Mouse (Mus musculus): ENCODE data around the gene Krtap12-1. TPM values are rescaled to one million over a fixed set of nuclear protein-coding genes. Genes with fewer than 3 reads are reported as not detected.

Krtap12-1 gene
- polyA plus RNA-seq, 1 experiment from 2014 or later = not detected

DNA sequence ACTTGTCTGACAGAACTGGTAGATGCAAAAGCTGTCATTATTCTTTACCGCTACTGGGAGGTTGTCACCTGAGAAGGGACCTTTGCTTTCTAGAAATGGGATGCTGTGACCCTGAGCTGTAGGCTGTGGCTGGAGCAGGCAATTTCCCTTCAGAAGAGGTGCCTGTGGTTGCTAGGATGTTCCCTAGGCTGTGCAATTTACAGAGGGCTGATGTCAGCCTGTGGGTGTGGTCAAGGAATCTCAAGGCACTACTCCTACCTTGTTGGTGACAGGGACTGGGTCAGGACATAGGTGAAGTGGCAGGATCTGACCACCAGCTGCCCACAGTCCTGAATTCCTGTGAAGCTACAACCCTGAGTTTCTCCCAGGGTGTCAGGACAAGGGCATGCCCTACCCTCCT is 49.3 kb downstream of the Krtap12-1 start:
- no peak for ATAC-seq (replicated peaks; ENCODE audit: low FRiP score, low read depth)

More for the DNA sequence above, 49.3 kb downstream of the Krtap12-1 start:
- Histone ChIP-seq H3K36me3 (ENCODE audit: insufficient read depth, low read length) (no peaks in the 10 kb centered on the region), H3K27me3 (ENCODE audit: insufficient read depth, low read length) (no peaks in the 10 kb centered on the region), H3K27ac (no peak overlapping the region), H3K4me3 (replicated peaks; ENCODE audit: low read depth, low read length) (no peak overlapping the region), H3K9me3 (replicated peaks; ENCODE audit: low read length) (no peaks in the 10 kb centered on the region), H3K4me1 (replicated peaks; ENCODE audit: insufficient read depth, low read length) (no peaks in the 10 kb centered on the region), H3K9ac (ENCODE audit: low read depth, low read length) (no peak overlapping the region), H3K4me2 (ENCODE audit: low read length) (no peak overlapping the region)
- no peak for TF ChIP-seq CTCF (IDR thresholded peaks at IDR 0.05; ENCODE audit: low read depth)
- 55% methylated on average over 1 of the region's 1 CpGs for WGBS
- DNase-seq (ENCODE audit: low spot score) = no peak

Other genes with a start within 250 kb of the Krtap12-1 start
- 32.7 and 34.1 TPM in 2 replicates for gene Fam207a, start 204.8 kb upstream of the Krtap12-1 start, polyA plus RNA-seq (2015; fragmentation: Nextera tagmentation; extraction: Ambion mirVana)
- gene Itgb2, start 190.3 kb upstream of the Krtap12-1 start, polyA plus RNA-seq (2015; fragmentation: Nextera tagmentation; extraction: Ambion mirVana) = 1.4 and 1.6 TPM in 2 replicates
- gene Pttg1ip, start 138.9 kb upstream of the Krtap12-1 start, polyA plus RNA-seq (2015; fragmentation: Nextera tagmentation; extraction: Ambion mirVana) = 210 and 216 TPM in 2 replicates
- gene Sumo3, start 114.5 kb upstream of the Krtap12-1 start, polyA plus RNA-seq (2015; fragmentation: Nextera tagmentation; extraction: Ambion mirVana) = 313 and 335 TPM in 2 replicates
- gene Gm49325, start 114.4 kb upstream of the Krtap12-1 start, polyA plus RNA-seq (2015; fragmentation: Nextera tagmentation; extraction: Ambion mirVana) = 13.1 and 15.2 TPM in 2 replicates
- gene Ube2g2, start 98.3 kb upstream of the Krtap12-1 start, polyA plus RNA-seq (2015; fragmentation: Nextera tagmentation; extraction: Ambion mirVana) = 51.4 and 53.5 TPM in 2 replicates
- 0.41 and 0.43 TPM in 2 replicates for gene Tspear, start 34.0 kb upstream of the Krtap12-1 start, polyA plus RNA-seq (2015; fragmentation: Nextera tagmentation; extraction: Ambion mirVana)
- not detected in 2 replicates for gene Gm19402, start 29.8 kb upstream of the Krtap12-1 start, polyA plus RNA-seq (2015; fragmentation: Nextera tagmentation; extraction: Ambion mirVana)
- gene Gm9508, start 23.4 kb upstream of the Krtap12-1 start, polyA plus RNA-seq (2015; fragmentation: Nextera tagmentation; extraction: Ambion mirVana) = not detected in 2 replicates
- not detected in 2 replicates for gene Gm10272, start 14.0 kb upstream of the Krtap12-1 start, polyA plus RNA-seq (2015; fragmentation: Nextera tagmentation; extraction: Ambion mirVana)
- not detected in 2 replicates for gene Gm10024, start 9.1 kb upstream of the Krtap12-1 start, polyA plus RNA-seq (2015; fragmentation: Nextera tagmentation; extraction: Ambion mirVana)
- not detected in 2 replicates for gene Gm10142, start 4.8 kb upstream of the Krtap12-1 start, polyA plus RNA-seq (2015; fragmentation: Nextera tagmentation; extraction: Ambion mirVana)
- gene Gm10100, start 5.9 kb downstream of the Krtap12-1 start, polyA plus RNA-seq (2015; fragmentation: Nextera tagmentation; extraction: Ambion mirVana) = not detected in 2 replicates
- gene Gm18596, start 22.0 kb downstream of the Krtap12-1 start, polyA plus RNA-seq (2015; fragmentation: Nextera tagmentation; extraction: Ambion mirVana) = not detected in 2 replicates
- not detected in 2 replicates for gene Gm9736, start 30.8 kb downstream of the Krtap12-1 start, polyA plus RNA-seq (2015; fragmentation: Nextera tagmentation; extraction: Ambion mirVana)
- not detected in 2 replicates for gene Gm3233, start 39.1 kb downstream of the Krtap12-1 start, polyA plus RNA-seq (2015; fragmentation: Nextera tagmentation; extraction: Ambion mirVana)
- not detected in 2 replicates for gene Gm3238, start 50.7 kb downstream of the Krtap12-1 start, polyA plus RNA-seq (2015; fragmentation: Nextera tagmentation; extraction: Ambion mirVana)
- not detected in 2 replicates for gene Gm7138, start 56.3 kb downstream of the Krtap12-1 start, polyA plus RNA-seq (2015; fragmentation: Nextera tagmentation; extraction: Ambion mirVana)
- gene Gm3250, start 61.9 kb downstream of the Krtap12-1 start, polyA plus RNA-seq (2015; fragmentation: Nextera tagmentation; extraction: Ambion mirVana) = not detected in 2 replicates
- not detected in 2 replicates for gene Gm7137, start 67.6 kb downstream of the Krtap12-1 start, polyA plus RNA-seq (2015; fragmentation: Nextera tagmentation; extraction: Ambion mirVana)
- gene Gm9639, start 74.5 kb downstream of the Krtap12-1 start, polyA plus RNA-seq (2015; fragmentation: Nextera tagmentation; extraction: Ambion mirVana) = not detected in 2 replicates
- not detected in 2 replicates for gene Gm19668, start 78.5 kb downstream of the Krtap12-1 start, polyA plus RNA-seq (2015; fragmentation: Nextera tagmentation; extraction: Ambion mirVana)
- not detected in 2 replicates for gene Gm9507, start 91.2 kb downstream of the Krtap12-1 start, polyA plus RNA-seq (2015; fragmentation: Nextera tagmentation; extraction: Ambion mirVana)
- not detected in 2 replicates for gene Gm2696, start 94.1 kb downstream of the Krtap12-1 start, polyA plus RNA-seq (2015; fragmentation: Nextera tagmentation; extraction: Ambion mirVana)
- not detected in 2 replicates for gene Krtap10-4, start 106.5 kb downstream of the Krtap12-1 start, polyA plus RNA-seq (2015; fragmentation: Nextera tagmentation; extraction: Ambion mirVana)
- gene Krtap10-10, start 115.3 kb downstream of the Krtap12-1 start, polyA plus RNA-seq (2015; fragmentation: Nextera tagmentation; extraction: Ambion mirVana) = not detected in 2 replicates
- gene Gm36176, start 126.2 kb downstream of the Krtap12-1 start, polyA plus RNA-seq (2015; fragmentation: Nextera tagmentation; extraction: Ambion mirVana) = not detected in 2 replicates
- not detected in 2 replicates for gene Gm10318, start 132.3 kb downstream of the Krtap12-1 start, polyA plus RNA-seq (2015; fragmentation: Nextera tagmentation; extraction: Ambion mirVana)
- gene Gm3285, start 141.4 kb downstream of the Krtap12-1 start, polyA plus RNA-seq (2015; fragmentation: Nextera tagmentation; extraction: Ambion mirVana) = not detected in 2 replicates
- 2.9 and 3.0 TPM in 2 replicates for gene Lrrc3, start 181.9 kb downstream of the Krtap12-1 start, polyA plus RNA-seq (2015; fragmentation: Nextera tagmentation; extraction: Ambion mirVana)
- 0.20 and 0.40 TPM in 2 replicates for gene Trpm2, start 250.0 kb downstream of the Krtap12-1 start, polyA plus RNA-seq (2015; fragmentation: Nextera tagmentation; extraction: Ambion mirVana)